Mouse (Mus musculus) limb, embryonic 11.5 days (tissue): ENCODE measurements at regions not wholly inside any gene's neighbourhood (a gene's known extent, or its start where the extent isn't known, plus 50 kb on each side); places are given as distances from the start of the nearest gene placed in this dataset.

ENCODE experiments used
- ATAC-seq: fragments of 200-750 bp; cut with Nextera tagmentation; 2 replicates; pipeline ENCODE4 v1.8.0; 2017; ENCODE audit warnings: low read depth; ENCODE audit not compliant: insufficient number of reproducible peaks, low FRiP score, low TSS enrichment
- DNase-seq: peaks from one replicate; pipeline ENCODE4 v3.0.0-alpha.2; 2015; ENCODE audit warnings: low spot score
- H3K27ac ChIP-seq: fragments of 300-500 bp; sonication (generic); replicated peaks from 2 replicates; pipeline ENCODE4 v1.5.1; 2014; ENCODE audit warnings: low read depth, mild to moderate bottlenecking, low read length
- H3K27me3 ChIP-seq: fragments of 300-500 bp; sonication (generic); 2 replicates; pipeline ENCODE4 v1.6.1; 2014; ENCODE audit warnings: mild to moderate bottlenecking, low read length, mixed read lengths; ENCODE audit not compliant: control insufficient read depth, insufficient read depth
- H3K36me3 ChIP-seq: fragments of 300-500 bp; sonication (generic); 2 replicates; pipeline ENCODE4 v1.6.1; 2014; ENCODE audit warnings: mild to moderate bottlenecking, low read length, moderate library complexity, mixed read lengths; ENCODE audit not compliant: control insufficient read depth, insufficient read depth
- H3K4me1 ChIP-seq: fragments of 300-500 bp; sonication (generic); 2 replicates; pipeline ENCODE4 v1.6.1; 2014; ENCODE audit warnings: low read length, mixed read lengths; ENCODE audit not compliant: control insufficient read depth, insufficient read depth
- H3K4me2 ChIP-seq: fragments of 300-500 bp; sonication (generic); 2 replicates; pipeline ENCODE4 v1.6.1; 2014; ENCODE audit warnings: low read depth, mild to moderate bottlenecking, moderate library complexity; ENCODE audit not compliant: severe bottlenecking
- H3K4me3 ChIP-seq: fragments of 300-500 bp; sonication (generic); 2 replicates; pipeline ENCODE4 v1.5.1; 2014; ENCODE audit warnings: low read depth, low read length
- H3K9ac ChIP-seq: fragments of 300-500 bp; sonication (generic); 2 replicates; pipeline ENCODE4 v1.6.1; 2014; ENCODE audit warnings: mild to moderate bottlenecking, low read length
- H3K9me3 ChIP-seq: fragments of 300-500 bp; sonication (generic); 2 replicates; pipeline ENCODE4 v1.6.1; 2016; ENCODE audit warnings: low read length; ENCODE audit not compliant: control insufficient read depth
- WGBS: fragments of 180-500 bp; shearing (Covaris S2); extraction: QIAGEN DNeasy Blood & Tissue Kit; methylation state at CpG from one replicate; pipeline ENCODE4 v1.1.7; 2014; 5-methylcytosine and 5-hydroxymethylcytosine counted together

DNA sequence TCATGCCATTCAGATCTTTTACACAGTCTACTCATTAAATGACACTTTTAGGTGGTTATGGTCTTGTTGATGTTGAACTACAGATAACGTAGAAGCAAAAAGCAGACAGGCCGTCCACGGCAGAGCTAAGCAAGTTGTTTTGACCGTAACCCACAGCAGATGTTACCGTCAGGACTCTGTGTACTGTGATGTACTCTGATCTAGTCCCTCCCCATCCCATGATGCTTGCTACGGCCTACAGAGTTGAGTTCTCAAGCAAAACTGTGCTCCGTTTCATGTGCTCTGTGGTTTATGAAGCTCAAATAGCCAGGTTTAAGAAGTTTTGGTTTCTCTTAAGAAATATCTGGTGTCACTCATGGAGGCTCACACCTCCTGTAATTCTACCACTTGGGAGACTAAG, 169.4 kb upstream of the Tnfaip3 start:
- H3K27me3 ChIP-seq: no peaks in the 10 kb centered on the region
- no peak overlapping the region for H3K4me3 ChIP-seq
- H3K9ac ChIP-seq: no peak overlapping the region
- no peak overlapping the region for H3K27ac ChIP-seq
- no peak for DNase-seq
- WGBS: 90% methylated on average over 7 of the region's 7 CpGs
- H3K36me3 ChIP-seq: no peaks in the 10 kb centered on the region
- no peak for ATAC-seq
- peaks cover 2% of the 10 kb centered on the region; the same call in 1 of the 2 replicates for H3K4me1 ChIP-seq
- no peak overlapping the region for H3K4me2 ChIP-seq
- H3K9me3 ChIP-seq: no peaks in the 10 kb centered on the region

- H3K27ac ChIP-seq: no peak overlapping the region
- no peak for DNase-seq
Measured at GRCm38 (mm10) chr10:19177895-19178294, 162.4 kb upstream of the Tnfaip3 start.

DNA sequence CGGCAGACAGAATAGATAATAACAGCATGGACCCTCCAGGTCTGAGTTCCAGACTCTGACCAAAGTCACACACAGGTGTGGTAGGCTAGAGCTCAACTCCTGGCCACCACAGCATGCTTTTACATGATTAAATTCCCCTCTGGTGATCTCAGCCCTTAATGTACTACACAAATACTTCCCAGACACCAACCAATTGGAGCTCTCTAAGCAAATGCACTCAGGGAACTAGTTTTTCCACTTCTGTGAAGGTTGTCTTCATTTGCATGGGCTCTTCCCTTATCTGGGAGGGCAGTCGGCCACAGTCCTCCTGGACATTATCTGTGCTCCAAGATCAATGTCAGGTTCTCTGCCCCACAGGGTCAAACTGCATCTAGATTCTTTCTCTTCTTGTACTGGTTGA, 162.0 kb upstream of the Tnfaip3 start:
- WGBS: 76% methylated on average over 2 of the region's 2 CpGs
- no peak for ATAC-seq
- no peaks in the 10 kb centered on the region for H3K9me3 ChIP-seq

More at GRCm38 (mm10) chr10:19177895-19178294, 162.4 kb upstream of the Tnfaip3 start:
- H3K36me3 ChIP-seq: no peaks in the 10 kb centered on the region
- H3K4me2 ChIP-seq: no peak overlapping the region
- H3K4me3 ChIP-seq: no peak overlapping the region
- H3K4me1 ChIP-seq: no peaks in the 10 kb centered on the region
- no peaks in the 10 kb centered on the region for H3K9me3 ChIP-seq
- ATAC-seq: no peak
- 86% methylated on average over 5 of the region's 5 CpGs for WGBS
- no peaks in the 10 kb centered on the region for H3K27me3 ChIP-seq
- H3K9ac ChIP-seq: no peak overlapping the region

GRCm38 (mm10) chr10:19176249-19176648, 160.8 kb upstream of the Tnfaip3 start:
- Histone ChIP-seq H3K27ac (no peak overlapping the region), H3K9me3 (no peaks in the 10 kb centered on the region), H3K4me3 (no peak overlapping the region), H3K27me3 (no peaks in the 10 kb centered on the region), H3K4me1 (no peaks in the 10 kb centered on the region), H3K36me3 (no peaks in the 10 kb centered on the region), H3K9ac (no peak overlapping the region), H3K4me2 (no peak overlapping the region)
- ATAC-seq: no peak
- 84% methylated on average over 3 of the region's 3 CpGs for WGBS
- no peak for DNase-seq

More for the DNA sequence above, 162.0 kb upstream of the Tnfaip3 start:
- H3K4me1 ChIP-seq: no peaks in the 10 kb centered on the region
- H3K36me3 ChIP-seq: no peaks in the 10 kb centered on the region
- H3K27me3 ChIP-seq: no peaks in the 10 kb centered on the region
- H3K4me3 ChIP-seq: no peak overlapping the region
- no peak overlapping the region for H3K4me2 ChIP-seq
- H3K27ac ChIP-seq: no peak overlapping the region
- no peak for DNase-seq
- H3K9ac ChIP-seq: no peak overlapping the region

DNA sequence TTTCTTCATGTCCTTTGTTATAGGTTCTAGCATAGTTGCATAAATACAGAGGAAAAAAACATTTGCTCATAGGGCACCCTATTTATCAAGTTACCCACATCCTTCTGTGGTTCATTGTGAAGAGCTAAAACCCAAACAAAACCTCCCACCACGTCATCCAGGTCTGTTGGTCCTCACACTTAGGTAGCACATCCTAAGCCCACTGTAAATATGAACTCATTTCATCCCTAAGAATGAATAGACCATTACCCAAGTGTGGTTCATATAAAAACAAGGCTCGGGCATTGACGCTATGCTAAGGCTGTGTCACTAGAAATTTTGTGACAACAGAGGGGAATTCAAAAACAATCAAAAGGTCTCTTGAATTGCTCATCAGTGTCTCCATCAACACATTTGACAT, 156.4 kb upstream of the Tnfaip3 start:
- Histone ChIP-seq H3K9me3 (no peaks in the 10 kb centered on the region), H3K4me3 (no peak overlapping the region), H3K4me2 (no peak overlapping the region), H3K9ac (no peak overlapping the region), H3K27me3 (no peaks in the 10 kb centered on the region), H3K4me1 (no peaks in the 10 kb centered on the region), H3K27ac (no peak overlapping the region), H3K36me3 (no peaks in the 10 kb centered on the region)
- WGBS: 72% methylated on average over 3 of the region's 3 CpGs
- ATAC-seq (no peak), DNase-seq (no peak)

GRCm38 (mm10) chr10:19170596-19170995, 155.1 kb upstream of the Tnfaip3 start:
- no peak for ATAC-seq
- Histone ChIP-seq H3K4me1 (no peaks in the 10 kb centered on the region), H3K9ac (no peak overlapping the region), H3K9me3 (no peaks in the 10 kb centered on the region), H3K27me3 (no peaks in the 10 kb centered on the region), H3K27ac (no peak overlapping the region), H3K36me3 (no peaks in the 10 kb centered on the region), H3K4me3 (no peak overlapping the region), H3K4me2 (no peak overlapping the region)
- 55% methylated on average over 4 of the region's 4 CpGs for WGBS
- DNase-seq: no peak

- ATAC-seq (no peak), DNase-seq (no peak)
- 68% methylated on average over 2 of the region's 2 CpGs for WGBS
- no peaks in the 10 kb centered on the region for H3K4me1 ChIP-seq
- H3K4me2 ChIP-seq: no peak overlapping the region
- H3K9me3 ChIP-seq: no peaks in the 10 kb centered on the region
- no peaks in the 10 kb centered on the region for H3K36me3 ChIP-seq
- H3K9ac ChIP-seq: no peak overlapping the region
- H3K27ac ChIP-seq: no peak overlapping the region
- H3K27me3 ChIP-seq: no peaks in the 10 kb centered on the region
- H3K4me3 ChIP-seq: no peak overlapping the region
Measured at GRCm38 (mm10) chr10:19169272-19169671, 153.8 kb upstream of the Tnfaip3 start.

DNA sequence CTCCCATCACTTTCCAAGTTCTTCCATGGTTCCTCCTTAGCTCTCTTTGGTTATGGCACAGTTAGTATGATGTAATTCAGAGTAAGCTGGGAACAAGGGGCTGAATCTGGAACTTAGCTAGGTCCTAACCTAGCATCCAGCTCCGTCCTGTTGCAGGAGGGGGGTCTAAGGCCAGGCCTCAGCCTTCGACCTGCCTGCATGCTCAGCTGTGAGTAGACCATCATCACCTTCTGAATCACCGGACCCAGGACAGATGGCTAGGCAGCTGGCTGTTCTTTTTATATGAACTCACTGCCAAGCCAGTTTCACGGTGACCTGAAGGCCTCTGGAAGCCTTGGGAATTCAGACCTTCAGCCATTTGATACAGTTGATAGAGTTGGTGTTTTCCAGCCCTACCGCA, 152.9 kb upstream of the Tnfaip3 start:
- Histone ChIP-seq H3K4me1 (no peaks in the 10 kb centered on the region), H3K4me2 (no peak overlapping the region), H3K27ac (no peak overlapping the region), H3K27me3 (no peaks in the 10 kb centered on the region), H3K36me3 (no peaks in the 10 kb centered on the region), H3K9me3 (no peaks in the 10 kb centered on the region), H3K9ac (no peak overlapping the region), H3K4me3 (no peak overlapping the region)
- 89% methylated on average over 5 of the region's 5 CpGs for WGBS
- DNase-seq (no peak), ATAC-seq (no peak)

GRCm38 (mm10) chr10:19167641-19168271, 152.3 kb upstream of the Tnfaip3 start:
- H3K4me2 ChIP-seq: no peak overlapping the region
- H3K36me3 ChIP-seq: no peaks in the 10 kb centered on the region
- no peaks in the 10 kb centered on the region for H3K4me1 ChIP-seq
- H3K27ac ChIP-seq: no peak overlapping the region
- DNase-seq (no peak), ATAC-seq (no peak)
- no peaks in the 10 kb centered on the region for H3K9me3 ChIP-seq
- no peak overlapping the region for H3K9ac ChIP-seq
- 57% methylated on average over 8 of the region's 8 CpGs for WGBS
- no peak overlapping the region for H3K4me3 ChIP-seq
- no peaks in the 10 kb centered on the region for H3K27me3 ChIP-seq
